Mouse (Mus musculus) kidney, embryonic 15.5 days (tissue): ENCODE results near the gene Klf13. TPM values are rescaled to one million over a fixed set of nuclear protein-coding genes. Genes with fewer than 3 reads are reported as not detected.

ENCODE experiments used
- ATAC-seq: fragments of 200-750 bp; cut with Nextera tagmentation; replicated peaks from 2 replicates; pipeline ENCODE4 v1.8.0; 2017; ENCODE audit warnings: moderate TSS enrichment; ENCODE audit not compliant: low FRiP score
- H3K27ac ChIP-seq: fragments of 300-500 bp; sonication (generic); 2 replicates; pipeline ENCODE4 v1.5.1; 2015; ENCODE audit warnings: mild to moderate bottlenecking, inconsistent platforms
- H3K27me3 ChIP-seq: fragments of 300-500 bp; sonication (generic); 2 replicates; pipeline ENCODE4 v1.6.1; 2015; ENCODE audit warnings: inconsistent platforms
- H3K36me3 ChIP-seq: fragments of 300-500 bp; sonication (generic); 2 replicates; pipeline ENCODE4 v1.6.1; 2015; ENCODE audit warnings: inconsistent platforms
- H3K4me1 ChIP-seq: fragments of 300-500 bp; sonication (generic); 2 replicates; pipeline ENCODE4 v1.6.1; 2015; ENCODE audit warnings: inconsistent platforms
- H3K4me2 ChIP-seq: fragments of 300-500 bp; sonication (generic); 2 replicates; pipeline ENCODE4 v1.6.1; 2015; ENCODE audit warnings: moderate library complexity, mild to moderate bottlenecking, inconsistent platforms
- H3K4me3 ChIP-seq: fragments of 300-500 bp; sonication (generic); replicated peaks from 2 replicates; pipeline ENCODE4 v1.5.1; 2015; ENCODE audit warnings: mild to moderate bottlenecking, inconsistent platforms
- H3K9ac ChIP-seq: fragments of 300-500 bp; sonication (generic); 2 replicates; pipeline ENCODE4 v1.6.1; 2015; ENCODE audit warnings: mild to moderate bottlenecking, inconsistent platforms
- H3K9me3 ChIP-seq: fragments of 300-500 bp; sonication (generic); replicated peaks from 2 replicates; pipeline ENCODE4 v1.6.1; 2016; ENCODE audit warnings: inconsistent platforms
- WGBS: fragments of 180-500 bp; shearing (Covaris S2); methylation state at CpG from one replicate; pipeline ENCODE4 v1.1.7; 2015; ENCODE audit warnings: mixed read lengths; 5-methylcytosine and 5-hydroxymethylcytosine counted together
- polyA plus RNA-seq: library from polyadenylated mRNA; unstranded; fragments of >200 nt; fragmentation: Nextera tagmentation; extraction: Ambion mirVana; gene quantifications from 2 replicates; pipeline ENCODE4 v1.2.1, GENCODE M21; 2015

Gene Klf13
- polyA plus RNA-seq, 1 experiment from 2014 or later: 23.3 TPM

- WGBS: 77% methylated on average over 6 of the region's 6 CpGs
- no peak overlapping the region for H3K9ac ChIP-seq
- no peaks in the 10 kb centered on the region for H3K36me3 ChIP-seq
Measured at GRCm38 (mm10) chr7:63964121-63964520, 25.4 kb upstream of the Klf13 start.

GRCm38 (mm10) chr7:63963632-63964031, 24.9 kb upstream of the Klf13 start:
- 65% methylated on average over 5 of the region's 5 CpGs for whole genome bisulfite sequencing
- H3K27me3 ChIP-seq: no peaks in the 10 kb centered on the region
- no peaks in the 10 kb centered on the region for H3K36me3 ChIP-seq
- H3K4me2 ChIP-seq: no peak overlapping the region
- H3K9me3 ChIP-seq: no peaks in the 10 kb centered on the region
- no peak overlapping the region for H3K27ac ChIP-seq
- H3K9ac ChIP-seq: no peak overlapping the region
- ATAC-seq: no peak
- H3K4me1 ChIP-seq: peaks cover 8% of the 10 kb centered on the region; the same call in 1 of the 2 replicates
- H3K4me3 ChIP-seq: no peak overlapping the region

More at GRCm38 (mm10) chr7:63964121-63964520, 25.4 kb upstream of the Klf13 start:
- Histone ChIP-seq H3K9me3 (no peaks in the 10 kb centered on the region), H3K27me3 (no peaks in the 10 kb centered on the region), H3K27ac (no peak overlapping the region), H3K4me3 (no peak overlapping the region), H3K4me2 (no peak overlapping the region), H3K4me1 (peaks cover 8% of the 10 kb centered on the region; the same call in 1 of the 2 replicates)
- ATAC-seq: 0 out of 2 replicates have a peak, but pooled peaks have one; percentile 52

- Histone ChIP-seq H3K27ac (no peak overlapping the region), H3K36me3 (no peaks in the 10 kb centered on the region), H3K27me3 (no peaks in the 10 kb centered on the region), H3K4me3 (no peak overlapping the region), H3K4me2 (no peak overlapping the region), H3K4me1 (peaks cover 4% of the 10 kb centered on the region; the same call in 1 of the 2 replicates), H3K9me3 (no peaks in the 10 kb centered on the region), H3K9ac (no peak overlapping the region)
- 86% methylated on average over 12 of the region's 12 CpGs for WGBS
- no peak for ATAC-seq
Measured at GRCm38 (mm10) chr7:63957872-63958640, 19.3 kb upstream of the Klf13 start.

DNA sequence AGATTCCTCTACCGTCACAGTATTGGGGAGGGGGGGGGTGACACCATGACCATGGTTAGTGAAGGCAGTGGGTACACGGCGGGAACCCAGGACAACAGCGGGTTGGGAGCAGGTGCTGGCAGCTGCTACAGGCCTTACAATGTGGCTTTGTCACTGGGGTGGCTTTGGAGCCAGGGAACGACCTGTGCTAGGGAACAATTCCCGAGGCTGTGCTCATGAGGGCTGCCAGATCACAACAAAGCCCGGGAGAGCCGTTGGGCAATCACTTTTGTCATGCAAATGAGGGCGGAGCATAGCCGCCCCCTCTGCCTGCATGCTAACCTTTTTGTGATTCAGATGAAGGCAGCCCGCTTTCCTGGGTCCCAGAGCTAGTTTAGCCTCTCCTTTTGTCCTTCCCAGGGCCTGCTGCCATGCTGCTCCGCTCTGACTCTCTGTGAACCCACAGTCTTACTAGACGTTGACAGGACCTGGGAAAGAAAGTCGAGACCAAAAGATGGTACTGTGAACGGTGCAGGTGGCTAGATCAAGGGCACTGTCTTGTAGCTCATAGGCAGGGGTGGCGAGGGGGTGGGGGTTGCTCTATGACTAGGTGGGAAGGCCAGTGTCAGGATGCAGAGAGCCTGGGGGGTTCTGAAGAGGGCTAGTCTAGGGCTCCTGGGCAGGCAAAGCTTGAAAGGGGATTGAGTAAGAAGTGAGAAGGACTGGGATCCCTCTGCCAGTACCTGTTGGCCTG, 18.4 kb upstream of the Klf13 start:
- Histone ChIP-seq H3K9me3 (no peaks in the 10 kb centered on the region), H3K27ac (no peak overlapping the region), H3K36me3 (no peaks in the 10 kb centered on the region), H3K4me1 (peaks cover 4% of the 10 kb centered on the region; the same call in 1 of the 2 replicates), H3K27me3 (no peaks in the 10 kb centered on the region), H3K4me3 (no peak overlapping the region), H3K4me2 (no peak overlapping the region), H3K9ac (no peak overlapping the region)
- ATAC-seq: no peak
- 23% methylated on average over 16 of the region's 16 CpGs for WGBS

DNA sequence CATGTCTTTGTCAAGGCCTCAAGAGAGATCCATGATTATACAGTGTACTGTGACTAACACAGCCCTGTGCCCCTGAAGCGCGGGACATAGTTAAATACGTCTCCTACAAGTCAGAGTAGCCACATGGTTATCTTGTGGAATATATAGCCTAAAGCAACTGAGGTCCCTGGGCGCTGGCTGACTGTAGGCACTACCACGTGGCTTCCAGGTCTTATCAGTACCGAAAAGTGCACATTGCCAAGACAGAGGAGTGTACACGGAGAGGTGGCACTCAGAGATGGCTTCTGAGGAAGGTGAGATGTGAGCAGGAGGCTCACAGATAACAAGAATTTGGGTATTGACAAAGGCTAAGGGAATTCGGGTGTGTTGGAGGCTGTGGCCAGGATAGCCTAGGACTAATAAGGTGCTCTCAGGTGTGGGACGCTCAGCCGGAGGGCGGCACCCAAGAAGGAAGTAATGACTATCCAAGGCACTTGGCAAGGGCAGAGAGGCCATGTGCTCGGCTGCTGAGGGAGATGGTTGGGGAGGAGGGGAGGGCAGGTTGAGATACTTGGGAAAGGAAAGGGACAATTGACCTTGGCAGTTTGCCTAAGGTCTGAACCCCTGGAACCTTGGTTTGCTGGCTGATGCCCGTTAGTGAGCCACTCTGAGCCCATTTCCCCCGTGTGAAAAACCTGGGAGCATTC, 17.6 kb upstream of the Klf13 start:
- Histone ChIP-seq H3K27ac (no peak overlapping the region), H3K9ac (no peak overlapping the region), H3K36me3 (no peaks in the 10 kb centered on the region), H3K4me2 (no peak overlapping the region), H3K27me3 (no peaks in the 10 kb centered on the region), H3K4me3 (no peak overlapping the region), H3K4me1 (peaks cover 4% of the 10 kb centered on the region; the same call in 1 of the 2 replicates), H3K9me3 (no peaks in the 10 kb centered on the region)
- 77% methylated on average over 14 of the region's 14 CpGs for WGBS
- 0 out of 2 replicates have a peak, but pooled peaks have one; percentile 48 for ATAC-seq

- Histone ChIP-seq H3K36me3 (no peaks in the 10 kb centered on the region), H3K27ac (no peak overlapping the region), H3K4me1 (peaks cover 4% of the 10 kb centered on the region; the same call in 1 of the 2 replicates), H3K9ac (no peak overlapping the region), H3K4me2 (no peak overlapping the region), H3K4me3 (no peak overlapping the region), H3K9me3 (no peaks in the 10 kb centered on the region), H3K27me3 (no peaks in the 10 kb centered on the region)
- ATAC-seq: no peak
- 79% methylated on average over 2 of the region's 2 CpGs for WGBS
Measured at GRCm38 (mm10) chr7:63955440-63955839, 16.7 kb upstream of the Klf13 start.

DNA sequence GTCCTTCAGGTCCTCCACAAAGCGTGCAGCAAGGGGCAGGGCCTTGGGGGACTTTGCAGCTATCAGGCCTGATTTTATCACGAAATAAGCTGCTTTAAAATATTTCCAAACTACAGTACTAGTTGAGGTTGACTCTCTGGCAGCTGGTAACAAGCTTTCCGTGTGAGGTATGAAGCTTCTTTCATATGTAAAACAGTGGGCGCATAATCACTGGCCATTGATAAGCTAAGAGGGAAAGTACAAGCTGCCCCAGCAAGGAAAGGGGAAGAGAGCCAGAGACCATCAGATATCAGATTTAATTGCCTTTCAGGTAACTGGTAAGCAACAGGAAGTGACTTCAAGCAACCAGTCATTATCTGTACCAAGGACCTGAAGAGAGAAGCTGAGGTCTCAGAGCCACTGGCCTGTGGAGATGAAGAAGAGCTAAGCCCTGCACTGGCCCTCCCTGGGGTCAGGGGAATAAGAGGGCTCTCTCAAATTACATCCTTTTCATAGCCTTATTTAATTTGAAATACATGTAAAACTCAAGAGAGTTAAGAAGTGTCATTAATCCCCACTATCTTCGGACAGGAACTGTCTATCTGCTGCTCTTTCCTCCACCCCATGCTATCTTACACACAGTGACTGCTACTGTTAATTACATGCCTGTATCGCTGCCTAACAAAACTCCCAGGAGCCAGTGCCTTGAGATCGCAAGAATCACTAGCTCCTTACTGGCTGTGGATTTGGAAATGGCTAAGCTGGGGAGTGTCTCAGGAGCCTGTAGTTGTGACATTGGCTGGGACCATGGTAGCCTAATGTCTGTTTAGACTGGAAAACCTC, 13.6 kb upstream of the Klf13 start:
- H3K27me3 ChIP-seq: no peaks in the 10 kb centered on the region
- no peaks in the 10 kb centered on the region for H3K36me3 ChIP-seq
- WGBS: 64% methylated on average over 7 of the region's 7 CpGs
- H3K4me1 ChIP-seq: peaks cover 4% of the 10 kb centered on the region; the same call in 1 of the 2 replicates
- H3K4me3 ChIP-seq: no peak overlapping the region
- H3K4me2 ChIP-seq: no peak overlapping the region
- no peak for ATAC-seq
- no peak overlapping the region for H3K27ac ChIP-seq
- no peaks in the 10 kb centered on the region for H3K9me3 ChIP-seq
- H3K9ac ChIP-seq: no peak overlapping the region

GRCm38 (mm10) chr7:63950931-63951607, 12.4 kb upstream of the Klf13 start:
- no peaks in the 10 kb centered on the region for H3K9me3 ChIP-seq
- 77% methylated on average over 10 of the region's 10 CpGs for WGBS
- no peak for ATAC-seq

DNA sequence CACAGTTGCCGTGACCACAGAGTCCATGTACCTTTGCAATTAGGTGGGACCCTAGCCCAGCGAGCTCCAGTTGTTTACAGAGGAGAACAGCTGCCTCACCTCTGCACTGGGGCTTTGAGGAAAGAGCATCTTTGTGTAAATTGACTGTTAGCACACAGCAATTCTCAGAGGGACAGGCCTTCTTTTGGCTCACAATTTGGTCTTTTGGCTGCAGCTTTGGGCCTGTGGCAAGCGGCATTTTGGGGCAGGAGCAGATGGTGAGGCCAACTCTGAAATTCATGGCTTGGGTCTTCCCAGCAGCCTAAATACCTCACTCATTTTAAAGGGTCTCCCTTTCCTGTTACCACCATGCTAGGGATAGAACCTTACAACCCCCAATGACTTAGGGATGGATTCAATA, 10.5 kb upstream of the Klf13 start:
- 49% methylated on average over 3 of the region's 3 CpGs for WGBS
- H3K4me3 ChIP-seq: no peak overlapping the region
- H3K27me3 ChIP-seq: no peaks in the 10 kb centered on the region
- no peak overlapping the region for H3K4me2 ChIP-seq
- no peaks in the 10 kb centered on the region for H3K9me3 ChIP-seq
- H3K4me1 ChIP-seq: no peaks in the 10 kb centered on the region
- no peak for ATAC-seq
- H3K9ac ChIP-seq: no peak overlapping the region
- H3K27ac ChIP-seq: no peak overlapping the region
- no peaks in the 10 kb centered on the region for H3K36me3 ChIP-seq

More at GRCm38 (mm10) chr7:63950931-63951607, 12.4 kb upstream of the Klf13 start:
- Histone ChIP-seq H3K4me1 (no peaks in the 10 kb centered on the region), H3K27me3 (no peaks in the 10 kb centered on the region), H3K4me2 (no peak overlapping the region), H3K4me3 (no peak overlapping the region), H3K27ac (no peak overlapping the region), H3K36me3 (no peaks in the 10 kb centered on the region), H3K9ac (no peak overlapping the region)

GRCm38 (mm10) chr7:63947514-63948487, 9.1 kb upstream of the Klf13 start:
- H3K9ac ChIP-seq: no peak overlapping the region
- H3K4me1 ChIP-seq: no peaks in the 10 kb centered on the region
- no peak overlapping the region for H3K4me3 ChIP-seq
- H3K4me2 ChIP-seq: no peak overlapping the region
- H3K27me3 ChIP-seq: no peaks in the 10 kb centered on the region
- no peak for ATAC-seq
- 65% methylated on average over 11 of the region's 11 CpGs for WGBS
- no peaks in the 10 kb centered on the region for H3K36me3 ChIP-seq
- H3K9me3 ChIP-seq: no peaks in the 10 kb centered on the region
- H3K27ac ChIP-seq: no peak overlapping the region
